Mouse (Mus musculus) intestine, postnatal 0 days (tissue): ENCODE measurements at regions not wholly inside any gene's neighbourhood (a gene's known extent, or its start where the extent isn't known, plus 50 kb on each side); places are given as distances from the start of the nearest gene placed in this dataset.

Experiments used
- ATAC-seq: fragments of 200-750 bp; cut with Nextera tagmentation; 2 replicates; pipeline ENCODE4 v1.8.0; 2017; ENCODE audit warnings: mild to moderate bottlenecking, moderate TSS enrichment, moderate library complexity
- H3K27ac ChIP-seq: fragments of 300-500 bp; sonication (generic); 2 replicates; pipeline ENCODE4 v1.5.1; 2014; ENCODE audit warnings: mild to moderate bottlenecking, low read depth, low read length, moderate library complexity
- H3K27me3 ChIP-seq: fragments of 300-500 bp; sonication (generic); replicated peaks from 2 replicates; pipeline ENCODE4 v1.6.1; 2014; ENCODE audit warnings: low read length, mixed read lengths; ENCODE audit not compliant: control insufficient read depth, insufficient read depth
- H3K36me3 ChIP-seq: fragments of 300-500 bp; sonication (generic); 2 replicates; pipeline ENCODE4 v1.6.1; 2014; ENCODE audit warnings: mild to moderate bottlenecking, moderate library complexity; ENCODE audit not compliant: control insufficient read depth, insufficient read depth
- H3K4me1 ChIP-seq: fragments of 300-500 bp; sonication (generic); replicated peaks from 2 replicates; pipeline ENCODE4 v1.6.1; 2014; ENCODE audit warnings: antibody characterized with exemption, low read length, mixed read lengths; ENCODE audit not compliant: control insufficient read depth, insufficient read depth
- H3K4me2 ChIP-seq: fragments of 300-500 bp; sonication (generic); replicated peaks from 2 replicates; pipeline ENCODE4 v1.6.1; 2014; ENCODE audit warnings: low read depth, mild to moderate bottlenecking, moderate library complexity
- H3K4me3 ChIP-seq: fragments of 300-500 bp; sonication (generic); 2 replicates; pipeline ENCODE4 v1.5.1; 2014; ENCODE audit warnings: low read depth, low read length
- H3K9ac ChIP-seq: fragments of 300-500 bp; sonication (generic); 2 replicates; pipeline ENCODE4 v1.6.1; 2014; ENCODE audit warnings: mild to moderate bottlenecking, low read depth, low read length
- H3K9me3 ChIP-seq: fragments of 300-500 bp; sonication (generic); 2 replicates; pipeline ENCODE4 v1.6.1; 2016; ENCODE audit warnings: mixed run types; ENCODE audit not compliant: control insufficient read depth
- CTCF ChIP-seq: sonication (generic); IDR thresholded peaks from 2 replicates; pipeline ENCODE4 v1.5.1; 2016; ENCODE audit warnings: low read depth, mild to moderate bottlenecking, control low read depth, antibody characterized with exemption, moderate library complexity
- WGBS: fragments of 180-500 bp; shearing (Covaris S2); extraction: QIAGEN DNeasy Blood & Tissue Kit; methylation state at CpG from one replicate; pipeline ENCODE4 v1.1.7; 2014; 5-methylcytosine and 5-hydroxymethylcytosine counted together

- H3K4me2 ChIP-seq: no peak overlapping the region
- TF ChIP-seq CTCF: no peak
Observed at GRCm38 (mm10) chr14:110043211-110043610, 711.7 kb downstream of the Slitrk6 start.

DNA sequence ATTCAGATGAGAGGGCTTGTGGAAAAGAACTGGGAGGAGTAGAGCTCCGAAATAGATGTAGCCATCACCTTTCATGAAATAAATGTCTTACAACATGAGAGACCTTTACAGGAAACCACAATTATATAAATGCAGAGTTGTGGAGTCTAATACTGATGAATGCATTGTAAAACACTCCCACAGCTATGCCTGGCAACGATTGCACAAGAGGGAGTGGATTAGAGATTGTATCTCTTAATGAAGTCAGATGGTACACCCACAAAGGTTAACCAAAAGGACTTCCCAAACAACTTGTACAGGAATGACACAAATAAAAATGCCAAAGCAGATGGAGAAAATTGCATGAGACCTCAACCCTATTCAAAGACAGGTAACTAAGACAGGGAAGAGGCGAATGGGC is 733.1 kb downstream of the Slitrk6 start:
- no peak overlapping the region for H3K4me3 ChIP-seq
- no peaks in the 10 kb centered on the region for H3K27me3 ChIP-seq
- TF ChIP-seq CTCF: no peak
- 71% methylated on average over 3 of the region's 3 CpGs for WGBS
- no peak for ATAC-seq
- no peak overlapping the region for H3K4me2 ChIP-seq
- no peak overlapping the region for H3K9ac ChIP-seq
- no peak overlapping the region for H3K27ac ChIP-seq
- no peaks in the 10 kb centered on the region for H3K4me1 ChIP-seq
- no peaks in the 10 kb centered on the region for H3K9me3 ChIP-seq
- no peaks in the 10 kb centered on the region for H3K36me3 ChIP-seq

More at GRCm38 (mm10) chr14:110043211-110043610, 711.7 kb downstream of the Slitrk6 start:
- Histone ChIP-seq H3K27ac (no peak overlapping the region), H3K9ac (no peak overlapping the region), H3K9me3 (no peaks in the 10 kb centered on the region), H3K36me3 (no peaks in the 10 kb centered on the region), H3K4me1 (no peaks in the 10 kb centered on the region), H3K4me3 (no peak overlapping the region), H3K27me3 (no peaks in the 10 kb centered on the region)
- no peak for ATAC-seq

GRCm38 (mm10) chr14:110015126-110015525 is 739.8 kb downstream of the Slitrk6 start:
- no peak for TF ChIP-seq CTCF
- Histone ChIP-seq H3K4me1 (no peaks in the 10 kb centered on the region), H3K4me3 (no peak overlapping the region), H3K27me3 (no peaks in the 10 kb centered on the region), H3K27ac (no peak overlapping the region), H3K36me3 (no peaks in the 10 kb centered on the region), H3K4me2 (no peak overlapping the region), H3K9ac (no peak overlapping the region), H3K9me3 (no peaks in the 10 kb centered on the region)
- ATAC-seq: no peak
- WGBS: 68% methylated on average over 2 of the region's 2 CpGs

DNA sequence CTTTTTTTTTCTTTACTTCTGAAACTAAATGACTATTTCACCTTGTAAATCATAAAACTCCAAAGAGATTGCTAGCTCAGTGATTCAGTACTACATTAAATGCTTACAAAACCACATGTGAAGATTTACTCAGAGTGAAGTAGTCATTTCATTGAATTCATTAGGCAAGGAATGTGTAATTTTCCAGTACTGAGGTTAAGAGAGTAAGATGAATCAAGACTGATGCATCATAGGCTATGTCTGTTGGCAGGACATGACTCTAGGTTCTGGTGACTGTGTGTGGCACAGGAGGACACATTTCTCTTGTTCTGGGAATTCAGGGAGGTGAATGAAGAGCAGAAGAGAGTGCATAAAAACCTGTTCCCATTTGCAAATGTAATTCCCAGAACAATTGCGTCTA is 741.7 kb downstream of the Slitrk6 start:
- Histone ChIP-seq H3K9ac (no peak overlapping the region), H3K4me1 (no peaks in the 10 kb centered on the region), H3K27me3 (no peaks in the 10 kb centered on the region), H3K4me3 (no peak overlapping the region), H3K27ac (no peak overlapping the region), H3K9me3 (no peaks in the 10 kb centered on the region), H3K4me2 (no peak overlapping the region), H3K36me3 (no peaks in the 10 kb centered on the region)
- no peak for ATAC-seq
- 67% methylated on average over 1 of the region's 1 CpGs for WGBS
- TF ChIP-seq CTCF: no peak

DNA sequence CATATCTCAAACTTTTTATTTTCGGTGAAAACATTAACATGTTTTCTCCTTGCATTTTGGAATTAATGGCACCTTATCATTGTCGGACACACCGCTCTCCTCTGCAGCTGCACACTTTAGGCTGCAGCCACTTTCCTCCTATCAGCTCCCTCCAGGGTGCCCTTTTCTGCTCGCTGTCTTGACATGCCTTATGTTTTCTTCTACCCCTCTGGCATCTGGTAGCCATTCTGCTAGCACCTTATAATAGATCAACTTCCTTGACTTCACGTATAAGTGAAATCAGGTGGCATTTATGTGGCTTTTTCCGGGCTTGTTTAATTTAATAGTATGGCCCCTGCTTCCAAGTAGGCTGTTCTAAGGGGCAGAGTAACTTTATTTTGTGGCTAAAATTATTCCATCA is 747.8 kb downstream of the Slitrk6 start:
- Histone ChIP-seq H3K4me3 (no peak overlapping the region), H3K9me3 (no peaks in the 10 kb centered on the region), H3K27ac (no peak overlapping the region), H3K36me3 (no peaks in the 10 kb centered on the region), H3K27me3 (no peaks in the 10 kb centered on the region), H3K4me2 (no peak overlapping the region), H3K9ac (no peak overlapping the region), H3K4me1 (no peaks in the 10 kb centered on the region)
- WGBS: 75% methylated on average over 6 of the region's 6 CpGs
- TF ChIP-seq CTCF: no peak
- no peak for ATAC-seq

DNA sequence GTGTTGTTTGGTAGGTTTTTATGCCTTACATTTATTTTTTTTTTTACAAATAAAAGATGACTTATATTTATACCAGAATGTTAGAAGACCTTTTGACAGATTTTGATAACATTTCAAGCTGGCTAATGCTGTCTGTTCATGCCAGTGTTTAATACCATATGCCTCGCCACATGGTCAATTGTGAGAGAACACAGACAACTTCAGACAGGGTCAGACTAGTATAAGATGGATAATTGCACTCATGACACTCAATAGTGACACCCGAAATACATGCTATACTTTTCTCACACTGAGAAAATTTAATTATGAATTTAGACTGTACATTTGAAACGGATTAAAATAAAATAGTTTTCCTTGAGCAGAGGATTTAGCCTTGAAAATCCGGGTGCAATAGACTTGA is 769.9 kb downstream of the Slitrk6 start:
- no peak overlapping the region for H3K9ac ChIP-seq
- no peak overlapping the region for H3K4me2 ChIP-seq
- H3K36me3 ChIP-seq: no peaks in the 10 kb centered on the region
- no peak for TF ChIP-seq CTCF
- H3K4me3 ChIP-seq: no peak overlapping the region
- no peaks in the 10 kb centered on the region for H3K9me3 ChIP-seq
- no peak for ATAC-seq
- H3K4me1 ChIP-seq: no peaks in the 10 kb centered on the region
- no peaks in the 10 kb centered on the region for H3K27me3 ChIP-seq
- H3K27ac ChIP-seq: no peak overlapping the region
- WGBS: 75% methylated on average over 4 of the region's 4 CpGs

DNA sequence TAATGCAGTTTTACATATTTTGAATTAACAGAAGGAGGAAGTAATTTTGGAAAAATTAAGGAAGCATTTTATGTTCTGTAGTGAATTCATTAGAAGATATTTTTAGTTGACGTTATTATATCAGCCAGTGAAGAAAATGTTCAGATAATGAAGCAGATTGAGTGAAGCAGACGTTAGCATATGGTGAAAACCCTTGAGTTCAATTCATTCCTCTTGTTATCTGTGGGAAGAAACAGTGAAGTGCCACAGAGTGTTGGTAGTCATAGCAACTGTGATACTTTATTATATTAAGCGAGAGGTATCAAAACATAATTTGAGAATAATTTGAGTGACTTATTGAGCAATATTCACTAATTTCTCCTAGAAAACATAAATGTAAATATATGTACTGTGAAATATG is 796.9 kb downstream of the Slitrk6 start:
- H3K4me1 ChIP-seq: no peaks in the 10 kb centered on the region
- H3K27ac ChIP-seq: no peak overlapping the region
- H3K9ac ChIP-seq: no peak overlapping the region
- no peaks in the 10 kb centered on the region for H3K9me3 ChIP-seq
- no peak for TF ChIP-seq CTCF
- H3K27me3 ChIP-seq: no peaks in the 10 kb centered on the region
- no peaks in the 10 kb centered on the region for H3K36me3 ChIP-seq
- no peak for ATAC-seq
- 66% methylated on average over 3 of the region's 3 CpGs for WGBS
- H3K4me2 ChIP-seq: no peak overlapping the region
- H3K4me3 ChIP-seq: no peak overlapping the region
